Mouse (Mus musculus) stomach, postnatal 0 days (tissue): Measurements from ENCODE around the gene Bloc1s4.
A peak's percentile ranks its signal among the peaks of the same experiment; 100 is the strongest.

Source experiments
- CTCF ChIP-seq: IDR thresholded peaks from 2 replicates; pipeline ENCODE4 v1.5.1; 2016; ENCODE audit warnings: antibody characterized with exemption, low read depth, mild to moderate bottlenecking, moderate library complexity
- EP300 ChIP-seq: optimal IDR thresholded peaks from 2 replicates; pipeline ENCODE3; 2016; ENCODE audit warnings: antibody characterized with exemption

- no peak for TF ChIP-seq EP300
- TF ChIP-seq CTCF: peak; percentile 97
These were observed 6.2 kb downstream of the Bloc1s4 start for GRCm38 (mm10) chr5:36742126-36742848.
